Comparison of ENCODE assay signal across 28 mouse cellular contexts in genomic region chr2:32024372-32024771, GRCm38 (mm10).
"Had no signal": no experiment of that assay in that cellular context is flagged by ENCODE, and none has a peak within 500 bp of the region (broad histone marks: within the 10 kb centered on the region; RNA-seq: fewer than 3 reads in every experiment).

No protein-coding gene starts in this region.

- H3K4me1 ChIP-seq: embryonic facial prominence, embryonic 10.5 days; embryonic facial prominence, embryonic 12.5 days; embryonic facial prominence, embryonic 13.5 days; embryonic facial prominence, embryonic 15.5 days; forebrain, embryonic 10.5 days; forebrain, embryonic 12.5 days; forebrain, embryonic 13.5 days; forebrain, embryonic 15.5 days had no signal

- H3K27me3 ChIP-seq: embryonic facial prominence, embryonic 12.5 days; embryonic facial prominence, embryonic 13.5 days; embryonic facial prominence, embryonic 15.5 days; forebrain, embryonic 12.5 days; forebrain, embryonic 13.5 days; forebrain, embryonic 15.5 days had no signal

- H3K9me3 ChIP-seq: embryonic facial prominence, embryonic 10.5 days; embryonic facial prominence, embryonic 12.5 days; embryonic facial prominence, embryonic 13.5 days; embryonic facial prominence, embryonic 15.5 days; forebrain, embryonic 10.5 days; forebrain, embryonic 12.5 days; forebrain, embryonic 13.5 days; forebrain, embryonic 15.5 days had no signal

- H3K4me3 ChIP-seq: embryonic facial prominence, embryonic 10.5 days; embryonic facial prominence, embryonic 12.5 days; embryonic facial prominence, embryonic 13.5 days; embryonic facial prominence, embryonic 15.5 days; erythroblast, embryonic 14.5 days; forebrain, embryonic 10.5 days; forebrain, embryonic 12.5 days; forebrain, embryonic 13.5 days; forebrain, embryonic 15.5 days; gastrocnemius, adult 2 months; heart, adult 2 months had no signal

- H3K9ac ChIP-seq: embryonic facial prominence, embryonic 12.5 days; embryonic facial prominence, embryonic 13.5 days; embryonic facial prominence, embryonic 15.5 days; forebrain, embryonic 12.5 days; forebrain, embryonic 13.5 days; forebrain, embryonic 15.5 days; forebrain, postnatal 0 days had no signal

- H3K4me2 ChIP-seq: embryonic facial prominence, embryonic 12.5 days; embryonic facial prominence, embryonic 13.5 days; embryonic facial prominence, embryonic 15.5 days; forebrain, embryonic 12.5 days; forebrain, embryonic 13.5 days; forebrain, embryonic 15.5 days had no signal

- ATAC-seq: forebrain, embryonic 13.5 days; forebrain, embryonic 14.5 days; forebrain, embryonic 15.5 days; forebrain, embryonic 16.5 days; forebrain, postnatal 0 days had no signal

- H3K27ac ChIP-seq: embryonic facial prominence, embryonic 10.5 days; embryonic facial prominence, embryonic 12.5 days; embryonic facial prominence, embryonic 13.5 days; embryonic facial prominence, embryonic 15.5 days; forebrain, embryonic 10.5 days; forebrain, embryonic 12.5 days; forebrain, embryonic 13.5 days; forebrain, embryonic 15.5 days; gastrocnemius, adult 2 months; heart, adult 2 months had no signal

- DNase-seq: cerebellum, adult 2 months; cerebellum, adult 8-10 months; cerebellum, adult 9-10 months; cerebellum, adult 9-11 months; cerebellum, postnatal 10 days; cerebellum, postnatal 14 days; cerebellum, postnatal 36 days; embryo, embryonic 11 days; forebrain, postnatal 0 days; gastrocnemius, adult 2 months; gastrocnemius, postnatal 10 days; gastrocnemius, postnatal 14 days; gastrocnemius, postnatal 25 days; gastrocnemius, postnatal 36 days; heart, adult 11 months; heart, adult 18-20 months; heart, adult 2 months had no signal
